Mouse (Mus musculus) granulocyte monocyte progenitor cell, adult 5-6 weeks (primary cell): ENCODE data around the gene C2. TPM values are rescaled to one million over a fixed set of nuclear protein-coding genes. Genes with fewer than 3 reads are reported as not detected.
"Not testable (repeated sequence)": the region's sequence is repeated elsewhere in the genome, so short reads cannot be mapped to it uniquely, and the experiment has no call there.

ENCODE experiments used
- ATAC-seq: replicated peaks from 2 replicates; pipeline ENCODE4 v1.8.0; 2016; ENCODE audit warnings: mild to moderate bottlenecking, moderate TSS enrichment, inconsistent platforms; ENCODE audit not compliant: poor library complexity, severe bottlenecking
- total RNA-seq, 2 experiments: library from RNA; stranded (forward) in 1 of 2; stranded (reverse) in 1 of 2; fragments of 200-712, 200-1000 nt in 1 of 2; fragments of >200 nt in 1 of 2; fragmentation: Nextera tagmentation in 1 of 2; gene quantifications; 2 replicates each; pipeline ENCODE4 v1.2.3; 2014 to 2017

Gene C2
- total RNA-seq, 2 experiments from 2014 or later, result 7.7 TPM; not detected in 1

GRCm38 (mm10) chr17:34913930-34914665 lies 16.0 kb upstream of the C2 start, which contains the start of gene Slc44a4:
TSS of gene Slc44a4 (plus strand) at chr17:34914466.
- no peak for ATAC-seq

DNA sequence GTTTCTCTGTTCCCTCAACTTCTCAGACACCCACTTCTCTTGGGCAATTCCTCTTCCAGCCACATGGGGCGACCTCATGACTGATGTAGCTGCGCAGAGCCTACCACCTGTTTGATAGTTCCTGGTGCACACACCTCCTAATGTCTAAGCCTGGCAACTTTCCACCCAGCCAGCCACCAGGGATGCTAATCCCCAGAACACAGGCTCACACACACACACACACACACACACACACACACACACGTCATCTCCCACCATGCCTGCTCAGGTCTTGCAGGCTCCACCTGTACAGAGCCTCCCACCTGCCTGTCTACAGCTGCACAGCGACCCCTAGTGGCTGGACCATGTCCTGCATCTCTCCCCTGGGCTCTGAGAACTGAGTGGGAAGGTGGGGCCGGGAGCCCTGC lies 13.9 kb upstream of the C2 start:
- ATAC-seq, result peak; percentile 54

DNA sequence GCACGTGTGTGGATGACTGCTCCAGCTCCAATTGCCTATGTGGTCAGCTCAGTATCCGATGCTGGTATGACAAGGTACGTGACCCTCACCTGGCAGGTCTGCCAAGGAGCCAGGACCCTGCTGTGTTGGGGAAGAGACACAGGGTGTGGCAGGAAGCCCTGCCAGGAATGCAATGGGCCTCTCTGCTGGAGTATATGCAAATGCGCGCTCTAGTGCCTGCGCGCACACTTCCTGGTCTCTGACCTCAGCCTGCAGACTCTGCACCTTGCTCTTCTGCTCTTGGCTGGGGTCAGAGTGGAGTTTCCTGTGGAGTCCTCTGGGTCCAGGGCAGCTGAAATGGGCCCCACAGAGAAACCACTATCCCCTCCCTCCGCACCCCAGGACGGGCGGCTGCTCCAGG lies 12.9 kb upstream of the C2 start:
- no peak for ATAC-seq

- no peak for ATAC-seq
Observed at GRCm38 (mm10) chr17:34902895-34903294, 4.8 kb upstream of the C2 start.

DNA sequence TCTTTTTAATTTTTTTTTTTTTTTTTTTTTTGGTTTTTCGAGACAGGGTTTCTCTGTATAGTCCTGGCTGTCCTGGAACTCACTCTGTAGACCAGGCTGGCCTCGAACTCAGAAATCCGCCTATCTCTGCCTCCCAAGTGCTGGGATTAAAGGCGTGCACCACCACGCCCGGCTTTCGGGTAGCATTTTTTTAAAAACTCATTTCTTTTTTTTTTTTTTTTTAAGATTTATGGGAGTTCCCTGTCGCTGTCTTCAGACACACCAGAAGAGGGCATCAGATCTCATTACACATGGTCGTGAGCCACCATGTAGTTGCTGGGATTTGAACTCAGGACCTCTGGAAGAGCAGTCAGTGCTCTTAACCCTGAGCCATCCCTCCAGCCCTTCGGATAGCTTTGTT lies 3.9 kb upstream of the C2 start:
- not testable (repeated sequence) for ATAC-seq

- not testable (repeated sequence) for ATAC-seq
Observed at GRCm38 (mm10) chr17:34900826-34901225, 2.8 kb upstream of the C2 start.

- ATAC-seq, result no peak
Observed at GRCm38 (mm10) chr17:34899890-34900243, 1.8 kb upstream of the C2 start.

DNA sequence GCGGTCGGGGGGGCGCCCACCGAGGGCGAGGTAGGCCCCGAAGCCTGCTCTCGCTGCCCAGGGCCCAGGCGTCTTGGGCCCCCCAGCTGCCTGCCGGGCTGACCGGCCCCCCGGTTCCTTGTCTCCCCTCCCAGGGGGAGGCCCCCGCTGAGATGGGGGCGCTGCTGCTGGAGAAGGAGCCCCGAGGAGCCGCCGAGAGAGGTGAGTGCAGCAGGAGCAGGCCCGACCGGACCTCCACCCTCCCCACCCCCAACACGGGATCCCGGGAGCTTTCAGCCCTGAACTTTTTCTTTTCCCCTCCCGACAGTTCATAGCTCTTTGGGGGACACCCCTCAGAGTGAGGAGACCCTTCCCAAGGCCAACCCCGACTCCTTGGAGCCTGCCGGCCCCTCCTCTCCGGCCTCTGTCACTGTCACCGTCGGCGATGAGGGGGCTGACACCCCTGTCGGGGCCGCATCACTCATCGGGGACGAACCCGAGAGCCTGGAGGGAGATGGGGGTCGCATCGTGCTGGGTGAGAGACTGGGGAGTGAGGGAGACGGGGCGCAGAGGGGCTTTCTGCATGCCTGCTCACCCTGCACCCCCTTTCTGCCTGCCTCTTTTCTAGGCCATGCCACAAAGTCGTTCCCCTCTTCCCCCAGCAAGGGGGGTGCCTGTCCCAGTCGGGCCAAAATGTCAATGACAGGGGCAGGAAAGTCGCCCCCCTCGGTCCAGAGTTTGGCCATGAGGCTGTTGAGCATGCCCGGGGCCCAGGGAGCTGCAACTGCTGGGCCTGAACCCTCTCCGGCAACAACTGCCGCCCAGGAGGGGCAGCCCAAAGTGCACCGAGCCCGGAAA lies 1.2 kb upstream of the C2 start:
- 0 out of 2 replicates have a peak, but pooled peaks have one; percentile 13 for ATAC-seq

DNA sequence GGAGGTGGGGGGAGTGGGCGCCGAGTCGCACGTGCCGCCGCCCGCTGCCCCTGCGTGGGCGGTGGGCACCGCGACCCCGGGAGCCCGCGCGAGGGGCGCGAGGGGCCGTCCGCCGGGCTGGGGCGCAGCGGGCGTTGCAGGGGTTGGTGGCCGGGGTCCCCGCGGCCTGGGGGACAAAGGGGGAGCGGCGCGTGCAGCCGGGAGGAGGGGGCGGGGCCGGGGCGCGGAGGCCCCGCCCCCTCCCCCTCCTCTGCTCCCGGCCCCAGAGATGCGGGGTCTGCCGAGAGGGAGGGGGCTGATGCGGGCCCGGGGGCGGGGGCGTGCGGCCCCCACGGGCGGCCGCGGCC lies 614 bp upstream of the C2 start:
- ATAC-seq, result no peak

DNA sequence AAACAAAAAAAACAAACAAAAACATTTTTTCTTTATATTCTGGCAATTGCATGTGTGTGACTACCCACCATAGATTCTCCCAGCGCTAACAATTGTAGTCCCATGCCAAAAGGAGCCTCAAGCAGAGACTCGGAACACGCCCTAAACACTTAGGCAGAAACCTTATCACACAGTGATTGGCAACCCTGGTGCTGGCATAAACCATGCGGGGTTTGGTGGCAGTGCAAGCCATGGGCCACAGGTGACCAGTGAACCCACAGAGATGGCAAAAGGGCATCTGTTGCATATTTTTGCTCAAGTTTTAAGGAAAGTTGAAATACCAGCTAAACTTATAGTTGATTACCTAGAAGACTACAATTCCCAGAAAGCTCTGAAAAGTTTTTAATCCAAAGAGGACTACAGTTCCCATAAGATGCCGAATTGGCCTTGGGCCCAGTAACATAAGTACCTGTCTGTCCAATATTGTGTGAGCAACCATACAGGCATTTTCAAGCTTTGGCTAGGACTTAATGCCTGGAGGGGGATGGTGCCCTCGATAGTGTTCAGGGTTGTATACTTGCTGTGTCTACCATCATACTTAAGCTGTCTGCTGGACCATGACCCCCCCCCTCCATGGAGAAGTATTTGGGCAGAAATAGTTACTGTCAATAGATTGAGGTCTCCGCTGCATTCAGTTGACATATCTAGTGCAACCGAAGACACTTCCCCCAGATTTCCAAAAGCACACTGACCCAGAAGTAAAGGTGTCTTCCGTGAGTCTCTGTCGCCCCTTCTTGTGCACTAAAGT lies 499 bp downstream of the C2 start:
- ATAC-seq, result no peak

DNA sequence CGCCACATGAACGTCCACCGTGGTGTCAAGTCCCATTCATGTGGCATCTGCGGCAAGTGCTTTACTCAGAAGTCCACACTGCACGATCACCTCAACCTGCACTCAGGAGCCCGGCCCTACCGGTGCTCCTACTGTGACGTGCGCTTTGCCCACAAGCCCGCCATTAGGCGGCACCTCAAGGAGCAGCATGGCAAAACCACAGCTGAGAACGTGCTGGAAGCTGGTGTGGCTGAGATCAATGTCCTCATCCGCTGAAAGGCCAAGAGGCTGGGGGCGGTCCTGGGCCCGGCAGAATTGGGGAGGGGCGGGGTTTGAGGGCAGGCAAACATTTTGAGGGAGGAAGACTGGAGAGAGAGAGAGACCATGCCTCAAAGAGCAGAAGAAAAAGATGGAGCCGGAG lies 1.7 kb downstream of the C2 start:
- ATAC-seq, result no peak

GRCm38 (mm10) chr17:34895724-34896123 lies 2.3 kb downstream of the C2 start:
- no peak for ATAC-seq

GRCm38 (mm10) chr17:34894801-34895530 lies 3.1 kb downstream of the C2 start:
- ATAC-seq, result peak; percentile 18

- ATAC-seq, result peak; percentile 77
Observed at GRCm38 (mm10) chr17:34894074-34894597, 3.9 kb downstream of the C2 start.

- no peak for ATAC-seq
Observed at GRCm38 (mm10) chr17:34893072-34893824, 4.8 kb downstream of the C2 start.

- no peak for ATAC-seq
Observed at GRCm38 (mm10) chr17:34891377-34891776, 6.7 kb downstream of the C2 start.

GRCm38 (mm10) chr17:34890074-34890743 lies 7.9 kb downstream of the C2 start:
- no peak for ATAC-seq

GRCm38 (mm10) chr17:34887942-34888341 lies 10.1 kb downstream of the C2 start:
- ATAC-seq, result peak; percentile 74

GRCm38 (mm10) chr17:34885615-34886014 lies 12.4 kb downstream of the C2 start:
- no peak for ATAC-seq
